Comparison of ENCODE assay signal across 11 mouse cellular contexts in genomic region chr8:113687889-113688542, GRCm38 (mm10). TPM values are rescaled to one million over a fixed set of nuclear protein-coding genes. Genes with fewer than 3 reads are reported as not detected.
DNase-seq lines count a peak whose midpoint lies in the region; ATAC-seq lines count a peak whose summit lies in the region.
"Had no signal": no experiment of that assay in that cellular context is flagged by ENCODE, and none has a peak within 500 bp of the region (broad histone marks: within the 10 kb centered on the region; RNA-seq: fewer than 3 reads in every experiment).

No protein-coding gene starts in this region.

- no peak overlapping the region for H3K27ac ChIP-seq in hindbrain, embryonic 14.5 days
- no peak overlapping the region for H3K27ac ChIP-seq in hindbrain, embryonic 13.5 days
- H3K27ac ChIP-seq in lung, embryonic 15.5 days: peak overlapping the region; percentile 48
- H3K27ac ChIP-seq: liver, embryonic 14.5 days had no signal

- H3K4me2 ChIP-seq in hindbrain, embryonic 14.5 days (replicated peaks): no peak overlapping the region
- no peak overlapping the region for H3K4me2 ChIP-seq in hindbrain, embryonic 13.5 days
- H3K4me2 ChIP-seq in lung, embryonic 15.5 days: peak overlapping the region; percentile 33

- H3K36me3 ChIP-seq in hindbrain, embryonic 14.5 days (replicated peaks; ENCODE audit: control insufficient read depth, insufficient read depth): no peaks in the 10 kb centered on the region
- H3K36me3 ChIP-seq in hindbrain, embryonic 13.5 days: no peaks in the 10 kb centered on the region
- H3K36me3 ChIP-seq in lung, embryonic 15.5 days: no peaks in the 10 kb centered on the region

- DNase-seq in hindbrain, embryonic 14.5 days (ENCODE audit: low spot score): peak; percentile 52
- DNase-seq in adrenal gland, postnatal 25 days: peak; percentile 6
- DNase-seq in cerebellum, postnatal 10 days: peak; percentile 86 to 91
- DNase-seq in urinary bladder, postnatal 36 days (ENCODE audit: low spot score in 2 of 2): no peak
- DNase-seq in spleen, adult 18-20 months: no peak
- no peak for DNase-seq in spleen, postnatal 10 days (ENCODE audit: low spot score in 2 of 2)

- ATAC-seq in hindbrain, embryonic 14.5 days (ENCODE audit: low FRiP score): peak; percentile 17; the same call in 1 of the 2 replicates
- ATAC-seq in hindbrain, embryonic 13.5 days (ENCODE audit: low FRiP score): no peak
- no peak for ATAC-seq in lung, embryonic 15.5 days (ENCODE audit: borderline replicate concordance, extremely low read depth, low FRiP score, low TSS enrichment)

- no peak overlapping the region for H3K4me3 ChIP-seq in hindbrain, embryonic 14.5 days (replicated peaks; ENCODE audit: low read length)
- no peak overlapping the region for H3K4me3 ChIP-seq in hindbrain, embryonic 13.5 days
- no peak overlapping the region for H3K4me3 ChIP-seq in lung, embryonic 15.5 days

- 0 out of 2 replicates have a peak, but pooled peaks cover 7% of the 10 kb centered on the region for H3K9me3 ChIP-seq in hindbrain, embryonic 14.5 days (ENCODE audit: control insufficient read depth, low read length)
- H3K9me3 ChIP-seq in hindbrain, embryonic 13.5 days: no peaks in the 10 kb centered on the region
- H3K9me3 ChIP-seq in lung, embryonic 15.5 days: no peaks in the 10 kb centered on the region

- H3K27me3 ChIP-seq in hindbrain, embryonic 14.5 days (ENCODE audit: control insufficient read depth, insufficient read depth, low read length): no peaks in the 10 kb centered on the region
- H3K27me3 ChIP-seq in hindbrain, embryonic 13.5 days: no peaks in the 10 kb centered on the region
- no peaks in the 10 kb centered on the region for H3K27me3 ChIP-seq in lung, embryonic 15.5 days

- no peak overlapping the region for H3K9ac ChIP-seq in hindbrain, embryonic 14.5 days
- H3K9ac ChIP-seq in hindbrain, embryonic 13.5 days: no peak overlapping the region
- H3K9ac ChIP-seq in lung, embryonic 15.5 days: no peak overlapping the region
- H3K9ac ChIP-seq: liver, embryonic 14.5 days had no signal

- peaks cover 3% of the 10 kb centered on the region; the same call in 1 of the 2 replicates for H3K4me1 ChIP-seq in hindbrain, embryonic 14.5 days (replicated peaks; ENCODE audit: control insufficient read depth, insufficient read depth, low read length)
- H3K4me1 ChIP-seq in hindbrain, embryonic 13.5 days (replicated peaks): peaks cover 8% of the 10 kb centered on the region
- 0 out of 2 replicates have a peak, but pooled peaks cover 9% of the 10 kb centered on the region for H3K4me1 ChIP-seq in lung, embryonic 15.5 days

- 78% methylated on average over 17 of the region's 17 CpGs for WGBS in hindbrain, embryonic 14.5 days
- 77% methylated on average over 17 of the region's 17 CpGs for WGBS in hindbrain, embryonic 13.5 days
- 39% methylated on average over 17 of the region's 17 CpGs for WGBS in lung, embryonic 15.5 days

RNA-seq across cellular contexts. Expression of gene Syce1l, which starts 45.0 kb away (rescaled TPM):
- polyA plus RNA-seq in hindbrain, embryonic 14.5 days (2014; fragmentation: Nextera tagmentation; extraction: Ambion mirVana): not detected in 2 replicates
- polyA plus RNA-seq in hindbrain, embryonic 13.5 days (2015; fragmentation: Nextera tagmentation; extraction: Ambion mirVana): not detected in 2 replicates
- total RNA-seq in adrenal gland, postnatal 25 days (2021): not detected in 2 replicates
- not detected in 2 replicates for polyA plus RNA-seq in lung, embryonic 15.5 days (2015; fragmentation: Nextera tagmentation; extraction: Ambion mirVana)
- total RNA-seq: ES-E14 had no signal
- polyA plus RNA-seq: large intestine, adult 2 months; liver, embryonic 14.5 days had no signal

RNA-seq across cellular contexts. Expression of gene Mon1b, which starts 52.6 kb away (rescaled TPM):
- 11.9 and 14.6 TPM in 2 replicates for polyA plus RNA-seq in hindbrain, embryonic 14.5 days (2014; fragmentation: Nextera tagmentation; extraction: Ambion mirVana)
- 10.7 and 10.9 TPM in 2 replicates for polyA plus RNA-seq in hindbrain, embryonic 13.5 days (2015; fragmentation: Nextera tagmentation; extraction: Ambion mirVana)
- total RNA-seq in adrenal gland, postnatal 25 days (2021): 23.9 and 24.9 TPM in 2 replicates
- polyA plus RNA-seq in lung, embryonic 15.5 days (2015; fragmentation: Nextera tagmentation; extraction: Ambion mirVana): 7.7 and 8.0 TPM in 2 replicates

Comparison
In these comparisons a context has a peak if more than half of its experiments do, and no peak if none do; other contexts are left out.
1. DNase-seq: peak in hindbrain, embryonic 14.5 days (single experiment), adrenal gland, postnatal 25 days (single experiment) and cerebellum, postnatal 10 days (2 of 2); none in urinary bladder, postnatal 36 days (0 of 2), spleen, adult 18-20 months (0 of 2) and spleen, postnatal 10 days (0 of 2).